Mouse (Mus musculus): ENCODE data around the gene Kcnn3. TPM values are rescaled to one million over a fixed set of nuclear protein-coding genes. Genes with fewer than 3 reads are reported as not detected.
A peak's percentile ranks its signal among the peaks of the same experiment; 100 is the strongest.

Gene Kcnn3
- polyA plus RNA-seq, 1 experiment from 2014 or later = 8.2 TPM

- no peak overlapping the region for H3K27ac ChIP-seq (ENCODE audit: low read length)
- no peaks in the 10 kb centered on the region for H3K36me3 ChIP-seq (ENCODE audit: control insufficient read depth, insufficient read depth)
- no peak overlapping the region for H3K4me2 ChIP-seq (ENCODE audit: low read length)
- H3K9ac ChIP-seq (replicated peaks; ENCODE audit: low read depth, low read length) = no peak overlapping the region
- no peaks in the 10 kb centered on the region for H3K9me3 ChIP-seq (ENCODE audit: control insufficient read depth, low read length)
- 0 out of 2 replicates have a peak, but pooled peaks have one; percentile 4 for ATAC-seq
- WGBS = 43% methylated on average over 4 of the region's 4 CpGs
- peaks cover 38% of the 10 kb centered on the region for H3K4me1 ChIP-seq (replicated peaks; ENCODE audit: control insufficient read depth, insufficient read depth, low read length)
- H3K4me3 ChIP-seq (replicated peaks; ENCODE audit: low read length) = no peak overlapping the region
- H3K27me3 ChIP-seq (replicated peaks; ENCODE audit: control insufficient read depth, insufficient read depth, low read length) = no peaks in the 10 kb centered on the region
Measured at GRCm38 (mm10) chr3:89590386-89590785, 70.4 kb downstream of the Kcnn3 start.

- ATAC-seq = peak; percentile 22; the same call in 1 of the 2 replicates
- peak overlapping the region; percentile 77 for H3K27ac ChIP-seq (ENCODE audit: low read length)
- no peaks in the 10 kb centered on the region for H3K27me3 ChIP-seq (replicated peaks; ENCODE audit: control insufficient read depth, insufficient read depth, low read length)
- no peak overlapping the region for H3K4me3 ChIP-seq (replicated peaks; ENCODE audit: low read length)
- WGBS = 46% methylated on average over 3 of the region's 3 CpGs
- H3K4me2 ChIP-seq (ENCODE audit: low read length) = no peak overlapping the region
- no peaks in the 10 kb centered on the region for H3K9me3 ChIP-seq (ENCODE audit: control insufficient read depth, low read length)
- peaks cover 29% of the 10 kb centered on the region for H3K4me1 ChIP-seq (replicated peaks; ENCODE audit: control insufficient read depth, insufficient read depth, low read length)
- H3K9ac ChIP-seq (replicated peaks; ENCODE audit: low read depth, low read length) = no peak overlapping the region
- H3K36me3 ChIP-seq (ENCODE audit: control insufficient read depth, insufficient read depth) = no peaks in the 10 kb centered on the region
Measured at GRCm38 (mm10) chr3:89591461-89591860, 71.5 kb downstream of the Kcnn3 start.

GRCm38 (mm10) chr3:89592809-89593208 is 72.8 kb downstream of the Kcnn3 start:
- WGBS = 34% methylated on average over 11 of the region's 11 CpGs
- Histone ChIP-seq H3K36me3 (ENCODE audit: control insufficient read depth, insufficient read depth) (no peaks in the 10 kb centered on the region), H3K4me1 (replicated peaks; ENCODE audit: control insufficient read depth, insufficient read depth, low read length) (peaks cover 24% of the 10 kb centered on the region), H3K27me3 (replicated peaks; ENCODE audit: control insufficient read depth, insufficient read depth, low read length) (no peaks in the 10 kb centered on the region), H3K27ac (ENCODE audit: low read length) (no peak overlapping the region), H3K9ac (replicated peaks; ENCODE audit: low read depth, low read length) (no peak overlapping the region), H3K9me3 (ENCODE audit: control insufficient read depth, low read length) (no peaks in the 10 kb centered on the region), H3K4me2 (ENCODE audit: low read length) (no peak overlapping the region), H3K4me3 (replicated peaks; ENCODE audit: low read length) (no peak overlapping the region)
- no peak for ATAC-seq

DNA sequence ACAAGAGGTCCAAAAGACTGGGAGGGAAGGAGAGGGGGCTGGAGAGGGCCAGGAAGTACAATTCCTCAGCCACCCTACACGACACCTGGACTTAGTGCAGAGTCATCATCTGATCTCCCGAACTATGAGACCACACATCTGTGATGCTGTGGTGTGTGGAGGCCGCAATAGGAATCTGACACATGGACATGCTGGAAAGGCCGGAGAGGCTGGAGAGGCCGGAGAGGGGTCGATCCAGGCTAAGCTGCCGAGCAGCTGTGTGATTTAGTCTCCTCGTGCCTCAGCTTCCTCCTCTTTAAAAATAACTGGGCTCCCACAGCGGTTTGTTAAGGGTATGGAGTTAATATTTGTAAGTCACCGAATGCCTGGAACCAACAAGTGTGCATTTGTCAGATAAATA is 73.6 kb downstream of the Kcnn3 start:
- no peak for ATAC-seq

DNA sequence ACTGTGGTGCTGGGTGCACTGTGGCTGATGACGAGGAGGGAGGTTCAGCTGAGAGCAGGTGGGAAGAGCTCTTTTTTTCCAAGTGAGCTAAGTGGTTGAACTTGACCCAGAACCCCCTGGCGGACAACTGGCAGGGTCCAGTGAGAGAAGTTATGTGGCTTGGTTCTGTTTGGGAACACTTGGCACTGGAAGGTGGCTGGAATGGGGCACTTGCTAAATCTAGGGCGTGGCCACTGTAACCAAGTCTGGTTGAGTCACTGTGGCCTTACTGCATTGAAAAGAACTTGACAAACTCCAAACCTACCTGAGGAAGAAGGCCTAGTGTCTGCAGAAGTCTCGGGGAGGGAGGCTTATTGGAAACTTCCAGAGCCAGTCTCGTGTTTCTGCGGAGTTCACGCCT is 78.4 kb downstream of the Kcnn3 start:
- 92% methylated on average over 7 of the region's 7 CpGs for WGBS

More for the DNA sequence above, 73.6 kb downstream of the Kcnn3 start:
- H3K27ac ChIP-seq (ENCODE audit: low read length) = no peak overlapping the region
- H3K9me3 ChIP-seq (ENCODE audit: control insufficient read depth, low read length) = no peaks in the 10 kb centered on the region
- no peaks in the 10 kb centered on the region for H3K36me3 ChIP-seq (ENCODE audit: control insufficient read depth, insufficient read depth)
- H3K4me2 ChIP-seq (ENCODE audit: low read length) = no peak overlapping the region
- no peaks in the 10 kb centered on the region for H3K27me3 ChIP-seq (replicated peaks; ENCODE audit: control insufficient read depth, insufficient read depth, low read length)
- H3K4me3 ChIP-seq (replicated peaks; ENCODE audit: low read length) = no peak overlapping the region
- peaks cover 21% of the 10 kb centered on the region for H3K4me1 ChIP-seq (replicated peaks; ENCODE audit: control insufficient read depth, insufficient read depth, low read length)
- no peak overlapping the region for H3K9ac ChIP-seq (replicated peaks; ENCODE audit: low read depth, low read length)
- WGBS = 84% methylated on average over 10 of the region's 10 CpGs

GRCm38 (mm10) chr3:89598967-89599366 is 79.0 kb downstream of the Kcnn3 start:
- no peak overlapping the region for H3K4me2 ChIP-seq (ENCODE audit: low read length)
- H3K4me3 ChIP-seq (replicated peaks; ENCODE audit: low read length) = no peak overlapping the region
- H3K27me3 ChIP-seq (replicated peaks; ENCODE audit: control insufficient read depth, insufficient read depth, low read length) = no peaks in the 10 kb centered on the region
- ATAC-seq = no peak
- H3K9me3 ChIP-seq (ENCODE audit: control insufficient read depth, low read length) = no peaks in the 10 kb centered on the region
- H3K27ac ChIP-seq (ENCODE audit: low read length) = no peak overlapping the region
- H3K9ac ChIP-seq (replicated peaks; ENCODE audit: low read depth, low read length) = no peak overlapping the region
- no peaks in the 10 kb centered on the region for H3K36me3 ChIP-seq (ENCODE audit: control insufficient read depth, insufficient read depth)
- 93% methylated on average over 7 of the region's 7 CpGs for WGBS
- H3K4me1 ChIP-seq (replicated peaks; ENCODE audit: control insufficient read depth, insufficient read depth, low read length) = peaks cover 4% of the 10 kb centered on the region; the same call in 1 of the 2 replicates

More for the DNA sequence above, 78.4 kb downstream of the Kcnn3 start:
- H3K9ac ChIP-seq (replicated peaks; ENCODE audit: low read depth, low read length) = no peak overlapping the region
- no peak overlapping the region for H3K27ac ChIP-seq (ENCODE audit: low read length)
- ATAC-seq = no peak
- H3K36me3 ChIP-seq (ENCODE audit: control insufficient read depth, insufficient read depth) = no peaks in the 10 kb centered on the region
- H3K9me3 ChIP-seq (ENCODE audit: control insufficient read depth, low read length) = no peaks in the 10 kb centered on the region
- no peak overlapping the region for H3K4me2 ChIP-seq (ENCODE audit: low read length)
- H3K4me3 ChIP-seq (replicated peaks; ENCODE audit: low read length) = no peak overlapping the region
- peaks cover 4% of the 10 kb centered on the region; the same call in 1 of the 2 replicates for H3K4me1 ChIP-seq (replicated peaks; ENCODE audit: control insufficient read depth, insufficient read depth, low read length)
- no peaks in the 10 kb centered on the region for H3K27me3 ChIP-seq (replicated peaks; ENCODE audit: control insufficient read depth, insufficient read depth, low read length)

DNA sequence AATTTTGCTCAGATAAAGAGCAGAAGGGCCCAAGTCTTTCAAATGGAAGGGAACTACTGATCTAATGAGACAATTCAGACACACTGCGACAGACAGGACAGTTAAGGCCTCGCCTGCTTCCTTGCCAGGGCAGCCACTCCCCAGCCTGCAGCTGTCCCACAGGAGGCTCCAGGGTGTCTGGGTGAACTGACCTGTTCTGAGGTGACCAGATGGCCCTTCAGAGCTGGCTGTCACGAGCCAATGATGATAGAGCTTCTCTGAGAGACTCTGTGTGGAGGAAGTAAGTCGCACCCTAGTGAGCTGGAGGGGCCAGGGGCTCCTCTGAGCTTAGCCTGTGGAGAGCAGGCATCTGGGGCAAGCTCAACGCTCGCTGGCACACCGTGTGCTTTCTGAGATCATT is 81.1 kb downstream of the Kcnn3 start:
- 63% methylated on average over 7 of the region's 7 CpGs for WGBS
- ATAC-seq = no peak
- no peak overlapping the region for H3K4me2 ChIP-seq (ENCODE audit: low read length)

GRCm38 (mm10) chr3:89603300-89603699 is 83.3 kb downstream of the Kcnn3 start:
- Histone ChIP-seq H3K36me3 (ENCODE audit: control insufficient read depth, insufficient read depth) (no peaks in the 10 kb centered on the region), H3K9me3 (ENCODE audit: control insufficient read depth, low read length) (no peaks in the 10 kb centered on the region), H3K4me1 (replicated peaks; ENCODE audit: control insufficient read depth, insufficient read depth, low read length) (peaks cover 23% of the 10 kb centered on the region), H3K9ac (replicated peaks; ENCODE audit: low read depth, low read length) (no peak overlapping the region), H3K4me2 (ENCODE audit: low read length) (no peak overlapping the region), H3K27me3 (replicated peaks; ENCODE audit: control insufficient read depth, insufficient read depth, low read length) (no peaks in the 10 kb centered on the region), H3K4me3 (replicated peaks; ENCODE audit: low read length) (no peak overlapping the region), H3K27ac (ENCODE audit: low read length) (no peak overlapping the region)
- 57% methylated on average over 5 of the region's 5 CpGs for WGBS
- ATAC-seq = no peak

More for the DNA sequence above, 81.1 kb downstream of the Kcnn3 start:
- Histone ChIP-seq H3K9ac (replicated peaks; ENCODE audit: low read depth, low read length) (no peak overlapping the region), H3K27me3 (replicated peaks; ENCODE audit: control insufficient read depth, insufficient read depth, low read length) (no peaks in the 10 kb centered on the region), H3K36me3 (ENCODE audit: control insufficient read depth, insufficient read depth) (no peaks in the 10 kb centered on the region), H3K4me1 (replicated peaks; ENCODE audit: control insufficient read depth, insufficient read depth, low read length) (peaks cover 15% of the 10 kb centered on the region), H3K9me3 (ENCODE audit: control insufficient read depth, low read length) (no peaks in the 10 kb centered on the region), H3K27ac (ENCODE audit: low read length) (peak overlapping the region; percentile 38; the same call in 1 of the 2 replicates), H3K4me3 (replicated peaks; ENCODE audit: low read length) (no peak overlapping the region)

GRCm38 (mm10) chr3:89605235-89605634 is 85.3 kb downstream of the Kcnn3 start:
- Histone ChIP-seq H3K4me3 (replicated peaks; ENCODE audit: low read length) (no peak overlapping the region), H3K9me3 (ENCODE audit: control insufficient read depth, low read length) (no peaks in the 10 kb centered on the region), H3K27me3 (replicated peaks; ENCODE audit: control insufficient read depth, insufficient read depth, low read length) (no peaks in the 10 kb centered on the region), H3K4me2 (ENCODE audit: low read length) (no peak overlapping the region), H3K36me3 (ENCODE audit: control insufficient read depth, insufficient read depth) (no peaks in the 10 kb centered on the region), H3K9ac (replicated peaks; ENCODE audit: low read depth, low read length) (no peak overlapping the region), H3K4me1 (replicated peaks; ENCODE audit: control insufficient read depth, insufficient read depth, low read length) (peaks cover 23% of the 10 kb centered on the region), H3K27ac (ENCODE audit: low read length) (0 out of 2 replicates have a peak overlapping the region, but pooled peaks have one; percentile 33)
- peak; percentile 66 for ATAC-seq
- 53% methylated on average over 5 of the region's 5 CpGs for WGBS

DNA sequence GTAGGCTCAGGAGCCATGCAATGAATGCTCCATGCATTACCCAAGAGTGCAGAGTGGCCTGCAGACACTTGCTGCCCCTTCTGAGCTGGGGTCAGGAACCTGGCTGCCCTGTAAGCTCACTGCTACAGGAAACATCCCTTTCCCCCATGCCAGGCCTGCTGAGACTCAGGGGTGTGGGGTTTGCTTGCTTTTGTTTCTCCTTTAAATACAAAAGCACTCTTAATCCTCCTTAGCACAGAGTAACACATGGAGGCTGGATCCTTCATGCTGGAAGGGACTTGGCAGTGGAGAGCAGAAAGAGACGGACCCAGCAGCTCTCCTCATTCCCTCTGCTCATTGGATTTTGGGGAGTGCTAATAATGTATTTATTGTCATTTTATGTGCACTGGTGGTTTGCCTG is 87.4 kb downstream of the Kcnn3 start:
- H3K27me3 ChIP-seq (replicated peaks; ENCODE audit: control insufficient read depth, insufficient read depth, low read length) = no peaks in the 10 kb centered on the region
- no peaks in the 10 kb centered on the region for H3K9me3 ChIP-seq (ENCODE audit: control insufficient read depth, low read length)
- no peak overlapping the region for H3K27ac ChIP-seq (ENCODE audit: low read length)
- no peak overlapping the region for H3K4me3 ChIP-seq (replicated peaks; ENCODE audit: low read length)
- H3K36me3 ChIP-seq (ENCODE audit: control insufficient read depth, insufficient read depth) = no peaks in the 10 kb centered on the region
- WGBS = 8% methylated on average over 1 of the region's 1 CpGs
- no peak for ATAC-seq
- 0 out of 2 replicates have a peak overlapping the region, but pooled peaks have one; percentile 27 for H3K9ac ChIP-seq (replicated peaks; ENCODE audit: low read depth, low read length)
- no peak overlapping the region for H3K4me2 ChIP-seq (ENCODE audit: low read length)
- peaks cover 19% of the 10 kb centered on the region for H3K4me1 ChIP-seq (replicated peaks; ENCODE audit: control insufficient read depth, insufficient read depth, low read length)
